Mouse (Mus musculus) embryonic facial prominence, embryonic 11.5 days (tissue): ENCODE results near the gene Mrpl2. TPM values are rescaled to one million over a fixed set of nuclear protein-coding genes. Genes with fewer than 3 reads are reported as not detected.

Source experiments
- ATAC-seq: fragments of 200-750 bp; cut with Nextera tagmentation; replicated peaks from 2 replicates; pipeline ENCODE4 v1.8.0; 2017; ENCODE audit warnings: low read depth; ENCODE audit not compliant: insufficient number of reproducible peaks, low FRiP score, low TSS enrichment
- DNase-seq: peaks from one replicate; pipeline ENCODE4 v3.0.0-alpha.2; 2015; ENCODE audit warnings: low spot score
- H3K27ac ChIP-seq: fragments of 300-500 bp; sonication (generic); replicated peaks from 2 replicates; pipeline ENCODE4 v1.5.1; 2014; ENCODE audit warnings: mild to moderate bottlenecking, low read depth, low read length, control low read depth
- H3K27me3 ChIP-seq: fragments of 300-500 bp; sonication (generic); 2 replicates; pipeline ENCODE4 v1.6.1; 2014; ENCODE audit warnings: mild to moderate bottlenecking, low read length, moderate library complexity, mixed read lengths; ENCODE audit not compliant: control insufficient read depth, insufficient read depth
- H3K36me3 ChIP-seq: fragments of 300-500 bp; sonication (generic); replicated peaks from 2 replicates; pipeline ENCODE4 v1.6.1; 2014; ENCODE audit warnings: low read depth, mild to moderate bottlenecking, low read length, moderate library complexity, mixed read lengths; ENCODE audit not compliant: control insufficient read depth, insufficient read depth
- H3K4me1 ChIP-seq: fragments of 300-500 bp; sonication (generic); 2 replicates; pipeline ENCODE4 v1.6.1; 2014; ENCODE audit warnings: low read length, mixed read lengths; ENCODE audit not compliant: control insufficient read depth, insufficient read depth
- H3K4me2 ChIP-seq: fragments of 300-500 bp; sonication (generic); 2 replicates; pipeline ENCODE4 v1.6.1; 2014; ENCODE audit warnings: low read depth, mild to moderate bottlenecking, control low read depth, low read length, moderate library complexity
- H3K4me3 ChIP-seq: fragments of 300-500 bp; sonication (generic); 2 replicates; pipeline ENCODE4 v1.5.1; 2014; ENCODE audit warnings: low read depth, low read length, control low read depth
- H3K9ac ChIP-seq: fragments of 300-500 bp; sonication (generic); replicated peaks from 2 replicates; pipeline ENCODE4 v1.6.1; 2014; ENCODE audit warnings: mild to moderate bottlenecking, control low read depth, low read length
- H3K9me3 ChIP-seq: fragments of 300-500 bp; sonication (generic); replicated peaks from 2 replicates; pipeline ENCODE4 v1.6.1; 2016; ENCODE audit warnings: mild to moderate bottlenecking, low read length, inconsistent platforms, mixed read lengths; ENCODE audit not compliant: control insufficient read depth
- WGBS: fragments of 180-500 bp; shearing (Covaris S2); extraction: QIAGEN DNeasy Blood & Tissue Kit; methylation state at CpG from one replicate; pipeline ENCODE4 v1.1.7; 2014; 5-methylcytosine and 5-hydroxymethylcytosine counted together
- polyA plus RNA-seq: library from polyadenylated mRNA; unstranded; fragments of >200 nt; fragmentation: Nextera tagmentation; extraction: Ambion mirVana; gene quantifications from 2 replicates; pipeline ENCODE4 v1.2.1, GENCODE M21; 2014

Gene Mrpl2
- polyA plus RNA-seq, 1 experiment from 2014 or later: 117 TPM

GRCm38 (mm10) chr17:46609721-46610514, 36.1 kb upstream of the Mrpl2 start:
- Histone ChIP-seq H3K9ac (no peak overlapping the region), H3K4me1 (peaks cover 7% of the 10 kb centered on the region), H3K36me3 (no peaks in the 10 kb centered on the region), H3K4me3 (no peak overlapping the region), H3K27ac (no peak overlapping the region), H3K27me3 (no peaks in the 10 kb centered on the region), H3K9me3 (no peaks in the 10 kb centered on the region), H3K4me2 (no peak overlapping the region)
- DNase-seq (peak; percentile 45), ATAC-seq (0 out of 2 replicates have a peak, but pooled peaks have one; percentile 50)
- WGBS: 48% methylated on average over 15 of the region's 15 CpGs

- Histone ChIP-seq H3K4me1 (peaks cover 7% of the 10 kb centered on the region), H3K27me3 (no peaks in the 10 kb centered on the region), H3K4me3 (no peak overlapping the region), H3K27ac (no peak overlapping the region), H3K36me3 (no peaks in the 10 kb centered on the region), H3K9me3 (no peaks in the 10 kb centered on the region), H3K9ac (no peak overlapping the region), H3K4me2 (no peak overlapping the region)
- no peak for ATAC-seq
- WGBS: 93% methylated on average over 6 of the region's 6 CpGs
- DNase-seq: no peak
Observed at GRCm38 (mm10) chr17:46611316-46611715, 34.7 kb upstream of the Mrpl2 start.

GRCm38 (mm10) chr17:46612189-46612588, 33.8 kb upstream of the Mrpl2 start:
- Histone ChIP-seq H3K4me1 (peaks cover 11% of the 10 kb centered on the region), H3K4me2 (no peak overlapping the region), H3K9ac (no peak overlapping the region), H3K27ac (no peak overlapping the region), H3K36me3 (no peaks in the 10 kb centered on the region), H3K4me3 (no peak overlapping the region), H3K9me3 (no peaks in the 10 kb centered on the region), H3K27me3 (no peaks in the 10 kb centered on the region)
- ATAC-seq: no peak
- DNase-seq: no peak
- WGBS: 66% methylated on average over 2 of the region's 2 CpGs

GRCm38 (mm10) chr17:46612820-46613219, 33.2 kb upstream of the Mrpl2 start:
- no peaks in the 10 kb centered on the region for H3K9me3 ChIP-seq
- no peaks in the 10 kb centered on the region for H3K36me3 ChIP-seq
- no peak overlapping the region for H3K4me2 ChIP-seq
- H3K27me3 ChIP-seq: no peaks in the 10 kb centered on the region
- no peak for DNase-seq
- H3K4me1 ChIP-seq: peaks cover 12% of the 10 kb centered on the region
- H3K4me3 ChIP-seq: no peak overlapping the region
- ATAC-seq: no peak
- 33% methylated on average over 4 of the region's 4 CpGs for whole genome bisulfite sequencing
- no peak overlapping the region for H3K27ac ChIP-seq
- no peak overlapping the region for H3K9ac ChIP-seq

GRCm38 (mm10) chr17:46613229-46613628, 32.8 kb upstream of the Mrpl2 start:
- H3K27ac ChIP-seq: no peak overlapping the region
- H3K4me2 ChIP-seq: no peak overlapping the region
- H3K4me3 ChIP-seq: no peak overlapping the region
- H3K9ac ChIP-seq: no peak overlapping the region
- ATAC-seq (no peak), DNase-seq (no peak)
- WGBS: 45% methylated on average over 3 of the region's 3 CpGs
- peaks cover 12% of the 10 kb centered on the region for H3K4me1 ChIP-seq
- no peaks in the 10 kb centered on the region for H3K27me3 ChIP-seq
- no peaks in the 10 kb centered on the region for H3K9me3 ChIP-seq
- no peaks in the 10 kb centered on the region for H3K36me3 ChIP-seq

GRCm38 (mm10) chr17:46617799-46618198, 28.2 kb upstream of the Mrpl2 start:
- WGBS: 54% methylated on average over 12 of the region's 12 CpGs
- Histone ChIP-seq H3K9me3 (no peaks in the 10 kb centered on the region), H3K4me3 (no peak overlapping the region), H3K4me1 (peaks cover 20% of the 10 kb centered on the region), H3K27me3 (no peaks in the 10 kb centered on the region), H3K36me3 (no peaks in the 10 kb centered on the region), H3K4me2 (no peak overlapping the region), H3K9ac (no peak overlapping the region), H3K27ac (peak overlapping the region; percentile 98)
- no peak for DNase-seq
- ATAC-seq: no peak

- DNase-seq (peak; percentile 62), ATAC-seq (no peak)
- Histone ChIP-seq H3K4me3 (no peak overlapping the region), H3K27me3 (no peaks in the 10 kb centered on the region), H3K27ac (peak overlapping the region; percentile 98), H3K9me3 (no peaks in the 10 kb centered on the region), H3K9ac (peak overlapping the region; percentile 61), H3K4me1 (peaks cover 19% of the 10 kb centered on the region), H3K36me3 (no peaks in the 10 kb centered on the region), H3K4me2 (peak overlapping the region; percentile 30)
- 4% methylated on average over 6 of the region's 6 CpGs for WGBS
Observed at GRCm38 (mm10) chr17:46618394-46618768, 27.6 kb upstream of the Mrpl2 start.
